In the genomic region with DNA sequence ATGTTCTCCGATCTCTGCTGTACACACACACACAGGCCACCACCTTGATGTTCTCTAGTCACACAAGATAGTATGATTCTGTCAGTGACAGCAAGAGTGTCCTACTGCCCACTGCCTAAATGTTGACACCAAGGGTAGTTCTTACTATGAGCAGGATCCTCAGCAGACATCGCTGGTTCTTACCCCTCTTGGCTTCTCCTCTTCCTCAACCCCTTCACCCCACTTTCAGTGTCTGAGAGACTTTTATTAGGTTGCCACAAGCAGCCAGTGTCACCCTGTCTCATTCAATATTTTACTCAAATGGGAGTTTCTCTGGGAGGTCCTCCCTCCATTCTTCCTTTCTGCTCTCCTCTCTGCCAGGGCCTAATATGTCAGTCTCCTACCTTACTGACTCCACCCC, we compare ENCODE assay signal across 23 mouse cellular contexts. TPM values are rescaled to one million over a fixed set of nuclear protein-coding genes. Genes with fewer than 3 reads are reported as not detected.
"Had no signal": no experiment of that assay in that cellular context is flagged by ENCODE, and none has a peak within 500 bp of the region (broad histone marks: within the 10 kb centered on the region; RNA-seq: fewer than 3 reads in every experiment).

No protein-coding gene starts in this region.

- H3K9ac ChIP-seq: liver, embryonic 15.5 days; lung, embryonic 14.5 days; midbrain, embryonic 12.5 days; midbrain, embryonic 15.5 days; neural tube, embryonic 13.5 days; neural tube, embryonic 15.5 days had no signal

- H3K9me3 ChIP-seq: liver, embryonic 15.5 days; midbrain, embryonic 12.5 days; midbrain, embryonic 15.5 days; neural tube, embryonic 13.5 days; neural tube, embryonic 15.5 days had no signal

- ATAC-seq: midbrain, embryonic 15.5 days had no signal

- H3K36me3 ChIP-seq: liver, embryonic 15.5 days; midbrain, embryonic 12.5 days; midbrain, embryonic 15.5 days; neural tube, embryonic 13.5 days; neural tube, embryonic 15.5 days had no signal

- H3K4me1 ChIP-seq: liver, embryonic 15.5 days had no signal

- H3K27me3 ChIP-seq: liver, embryonic 15.5 days; midbrain, embryonic 12.5 days; midbrain, embryonic 15.5 days; neural tube, embryonic 13.5 days; neural tube, embryonic 15.5 days had no signal

- H3K27ac ChIP-seq: liver, embryonic 15.5 days; midbrain, embryonic 12.5 days; midbrain, embryonic 15.5 days; neural tube, embryonic 13.5 days; neural tube, embryonic 15.5 days had no signal

- H3K4me2 ChIP-seq: liver, embryonic 15.5 days; lung, embryonic 14.5 days; midbrain, embryonic 12.5 days; midbrain, embryonic 15.5 days; neural tube, embryonic 13.5 days; neural tube, embryonic 15.5 days had no signal

- H3K4me3 ChIP-seq: liver, embryonic 15.5 days; midbrain, embryonic 12.5 days; midbrain, embryonic 15.5 days; myocyte; neural tube, embryonic 13.5 days; neural tube, embryonic 15.5 days had no signal

- DNase-seq: lung, adult 18-20 months; lung, embryonic 14.5 days; lung, postnatal 10 days; lung, postnatal 4 days; retina, postnatal 1 day; right cerebral cortex, adult 18-20 months; right cerebral cortex, postnatal 25 days; right cerebral cortex, postnatal 4 days; spleen, adult 18-20 months; thymus, adult 18-20 months; thymus, postnatal 14 days; thymus, postnatal 36 days had no signal

RNA-seq across cellular contexts. Expression of a gene that starts 10.6 kb away (rescaled TPM):
- polyA plus RNA-seq: liver, embryonic 15.5 days; lung, embryonic 14.5 days; midbrain, embryonic 15.5 days; myocyte; neural tube, embryonic 11.5 days; small intestine, adult 2 months; stomach, embryonic 14.5 days; stomach, embryonic 16.5 days; thymus, postnatal 0 days had no signal
